Mouse (Mus musculus) embryonic facial prominence, embryonic 15.5 days (tissue): ENCODE measurements around the gene Fam124a. TPM values are rescaled to one million over a fixed set of nuclear protein-coding genes. Genes with fewer than 3 reads are reported as not detected.

Experiments
- ATAC-seq: fragments of 200-750 bp; cut with Nextera tagmentation; 2 replicates; pipeline ENCODE4 v1.8.0; 2017; ENCODE audit warnings: low read depth, moderate TSS enrichment; ENCODE audit not compliant: insufficient number of reproducible peaks, low FRiP score, low TSS enrichment
- H3K27ac ChIP-seq: fragments of 300-500 bp; sonication (generic); replicated peaks from 2 replicates; pipeline ENCODE4 v1.5.1; 2015; ENCODE audit warnings: mild to moderate bottlenecking, inconsistent platforms
- H3K27me3 ChIP-seq: fragments of 300-500 bp; sonication (generic); 2 replicates; pipeline ENCODE4 v1.6.1; 2015; ENCODE audit warnings: inconsistent platforms
- H3K36me3 ChIP-seq: fragments of 300-500 bp; sonication (generic); 2 replicates; pipeline ENCODE4 v1.6.1; 2015; ENCODE audit warnings: mild to moderate bottlenecking, inconsistent platforms
- H3K4me1 ChIP-seq: fragments of 300-500 bp; sonication (generic); 2 replicates; pipeline ENCODE4 v1.6.1; 2015; ENCODE audit warnings: inconsistent platforms
- H3K4me2 ChIP-seq: fragments of 300-500 bp; sonication (generic); replicated peaks from 2 replicates; pipeline ENCODE4 v1.6.1; 2015; ENCODE audit warnings: mild to moderate bottlenecking, inconsistent platforms
- H3K4me3 ChIP-seq: fragments of 300-500 bp; sonication (generic); replicated peaks from 2 replicates; pipeline ENCODE4 v1.5.1; 2015; ENCODE audit warnings: mild to moderate bottlenecking, inconsistent platforms
- H3K9ac ChIP-seq: fragments of 300-500 bp; sonication (generic); 2 replicates; pipeline ENCODE4 v1.6.1; 2015; ENCODE audit warnings: inconsistent platforms
- H3K9me3 ChIP-seq: fragments of 300-500 bp; sonication (generic); replicated peaks from 2 replicates; pipeline ENCODE4 v1.6.1; 2016; ENCODE audit warnings: inconsistent platforms
- WGBS: fragments of 180-500 bp; shearing (Covaris S2); methylation state at CpG from one replicate; pipeline ENCODE4 v1.1.7; 2015; 5-methylcytosine and 5-hydroxymethylcytosine counted together
- polyA plus RNA-seq: library from polyadenylated mRNA; unstranded; fragments of >200 nt; fragmentation: Nextera tagmentation; extraction: Ambion mirVana; gene quantifications from 2 replicates; pipeline ENCODE4 v1.2.1, GENCODE M21; 2015

Gene Fam124a
- polyA plus RNA-seq, 1 experiment from 2014 or later = 5.4 TPM

DNA sequence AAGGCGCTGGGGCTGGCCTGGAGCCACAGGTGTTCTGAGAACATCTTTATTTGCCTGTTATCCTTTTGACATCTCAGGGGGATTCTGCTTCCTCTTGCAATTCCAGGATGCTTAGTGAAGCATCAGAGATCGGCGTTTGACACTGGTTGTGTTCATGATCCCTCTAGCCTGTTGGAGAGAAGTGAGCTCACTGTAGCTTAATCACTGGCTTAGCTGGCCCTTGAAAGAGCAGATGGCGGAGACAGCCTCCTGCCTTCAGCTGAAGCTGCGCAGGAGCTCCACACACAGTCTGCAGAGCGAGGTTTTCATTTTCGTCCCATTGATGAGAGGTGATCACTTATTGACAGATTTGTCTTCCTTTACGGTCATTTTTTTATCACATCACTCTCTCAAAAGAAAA, 20.3 kb downstream of the Fam124a start:
- Histone ChIP-seq H3K4me2 (no peak overlapping the region), H3K9me3 (no peaks in the 10 kb centered on the region), H3K27ac (no peak overlapping the region), H3K27me3 (0 out of 2 replicates have a peak, but pooled peaks cover 2% of the 10 kb centered on the region), H3K4me1 (peaks cover 3% of the 10 kb centered on the region; the same call in 1 of the 2 replicates), H3K4me3 (no peak overlapping the region), H3K9ac (no peak overlapping the region), H3K36me3 (no peaks in the 10 kb centered on the region)
- 61% methylated on average over 8 of the region's 8 CpGs for WGBS
- no peak for ATAC-seq

DNA sequence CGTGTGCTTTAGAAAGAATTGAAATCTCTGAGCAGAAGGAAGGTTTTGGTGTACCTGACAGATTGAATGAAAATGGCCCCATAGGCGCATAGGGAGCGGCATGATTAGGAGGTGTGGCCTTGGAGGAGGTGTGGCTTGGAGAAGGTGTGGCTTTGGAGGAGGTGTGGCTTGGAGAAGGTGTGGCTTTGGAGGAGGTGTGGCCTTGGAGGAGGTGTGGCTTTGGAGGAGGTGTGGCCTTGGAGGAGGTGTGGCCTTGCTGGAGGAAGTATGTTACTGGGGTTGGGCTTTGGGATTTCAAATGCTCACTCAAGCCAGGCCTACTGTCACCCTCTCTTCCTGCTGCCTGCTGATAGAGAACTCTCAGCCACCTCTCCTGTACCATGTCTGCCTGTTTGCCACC, 25.4 kb downstream of the Fam124a start:
- Histone ChIP-seq H3K9me3 (no peaks in the 10 kb centered on the region), H3K4me2 (no peak overlapping the region), H3K4me3 (no peak overlapping the region), H3K9ac (no peak overlapping the region), H3K27ac (no peak overlapping the region), H3K4me1 (peaks cover 8% of the 10 kb centered on the region), H3K27me3 (no peaks in the 10 kb centered on the region), H3K36me3 (no peaks in the 10 kb centered on the region)
- ATAC-seq = no peak
- 84% methylated on average over 3 of the region's 3 CpGs for WGBS

DNA sequence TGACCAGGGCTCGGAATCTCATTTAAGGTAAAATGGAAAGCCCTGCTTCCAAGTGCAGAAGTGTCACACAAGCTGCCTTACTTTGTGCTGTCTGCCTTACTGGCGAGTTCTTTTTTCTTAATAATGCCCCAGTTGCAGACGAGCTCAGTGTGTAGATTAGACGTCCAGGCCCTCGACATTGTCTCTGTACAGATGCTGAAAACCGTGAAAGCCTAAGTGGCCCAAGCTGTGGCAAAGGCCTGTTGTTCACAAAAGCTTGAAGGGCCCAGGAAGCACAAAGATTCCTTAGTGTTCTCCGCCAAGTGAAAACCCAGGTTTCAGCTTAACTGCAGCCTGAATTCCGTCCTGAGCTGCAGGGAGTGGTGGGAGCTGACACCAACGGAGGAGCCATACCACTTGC, 26.2 kb downstream of the Fam124a start:
- Histone ChIP-seq H3K27ac (no peak overlapping the region), H3K9ac (no peak overlapping the region), H3K4me1 (peaks cover 8% of the 10 kb centered on the region), H3K9me3 (no peaks in the 10 kb centered on the region), H3K4me3 (no peak overlapping the region), H3K4me2 (no peak overlapping the region), H3K27me3 (no peaks in the 10 kb centered on the region), H3K36me3 (no peaks in the 10 kb centered on the region)
- 42% methylated on average over 9 of the region's 9 CpGs for WGBS
- ATAC-seq = no peak

DNA sequence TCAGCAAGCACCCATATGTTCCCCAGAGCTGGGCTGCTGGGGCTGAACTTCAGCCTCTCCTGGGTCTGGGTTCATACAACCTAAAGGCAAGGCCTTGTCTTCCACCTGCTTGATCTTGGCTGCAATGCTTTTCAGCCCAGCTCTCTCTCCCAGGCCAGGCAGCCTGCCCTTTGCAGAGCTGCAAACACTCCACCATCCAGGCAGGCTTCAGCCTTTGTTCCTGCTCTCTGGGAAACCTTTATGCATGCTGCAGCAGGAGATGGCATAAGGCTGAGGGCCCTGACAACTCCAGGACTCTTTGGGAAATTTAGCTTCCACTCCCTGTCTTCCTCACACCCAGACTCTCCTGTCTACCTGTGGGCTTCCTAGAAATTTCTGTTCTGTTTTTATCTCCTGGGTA, 29.1 kb downstream of the Fam124a start:
- H3K4me3 ChIP-seq = no peak overlapping the region
- ATAC-seq = no peak
- no peaks in the 10 kb centered on the region for H3K9me3 ChIP-seq
- H3K36me3 ChIP-seq = no peaks in the 10 kb centered on the region
- H3K4me1 ChIP-seq = peaks cover 8% of the 10 kb centered on the region
- H3K9ac ChIP-seq = no peak overlapping the region
- H3K27ac ChIP-seq = no peak overlapping the region
- no peak overlapping the region for H3K4me2 ChIP-seq
- no peaks in the 10 kb centered on the region; the same call in 1 of the 2 replicates for H3K27me3 ChIP-seq

GRCm38 (mm10) chr14:62585338-62585737, 29.8 kb downstream of the Fam124a start:
- Histone ChIP-seq H3K9me3 (no peaks in the 10 kb centered on the region), H3K4me3 (no peak overlapping the region), H3K27me3 (no peaks in the 10 kb centered on the region; the same call in 1 of the 2 replicates), H3K27ac (no peak overlapping the region), H3K36me3 (no peaks in the 10 kb centered on the region), H3K4me2 (no peak overlapping the region), H3K9ac (no peak overlapping the region), H3K4me1 (peaks cover 8% of the 10 kb centered on the region)
- no peak for ATAC-seq
- WGBS = 39% methylated on average over 3 of the region's 3 CpGs

GRCm38 (mm10) chr14:62600109-62600522, 44.6 kb downstream of the Fam124a start:
- Histone ChIP-seq H3K4me2 (no peak overlapping the region), H3K9ac (no peak overlapping the region), H3K9me3 (no peaks in the 10 kb centered on the region), H3K36me3 (no peaks in the 10 kb centered on the region), H3K27ac (no peak overlapping the region), H3K4me1 (no peaks in the 10 kb centered on the region), H3K4me3 (no peak overlapping the region), H3K27me3 (no peaks in the 10 kb centered on the region)
- WGBS = 58% methylated on average over 6 of the region's 6 CpGs
- ATAC-seq = no peak

GRCm38 (mm10) chr14:62602271-62602670, 46.7 kb downstream of the Fam124a start:
- no peaks in the 10 kb centered on the region for H3K9me3 ChIP-seq
- ATAC-seq = no peak
- H3K4me3 ChIP-seq = no peak overlapping the region
- no peaks in the 10 kb centered on the region for H3K36me3 ChIP-seq
- no peak overlapping the region for H3K4me2 ChIP-seq
- no peak overlapping the region for H3K9ac ChIP-seq
- H3K4me1 ChIP-seq = no peaks in the 10 kb centered on the region
- 63% methylated on average over 1 of the region's 1 CpGs for WGBS
- H3K27ac ChIP-seq = no peak overlapping the region
- H3K27me3 ChIP-seq = no peaks in the 10 kb centered on the region

DNA sequence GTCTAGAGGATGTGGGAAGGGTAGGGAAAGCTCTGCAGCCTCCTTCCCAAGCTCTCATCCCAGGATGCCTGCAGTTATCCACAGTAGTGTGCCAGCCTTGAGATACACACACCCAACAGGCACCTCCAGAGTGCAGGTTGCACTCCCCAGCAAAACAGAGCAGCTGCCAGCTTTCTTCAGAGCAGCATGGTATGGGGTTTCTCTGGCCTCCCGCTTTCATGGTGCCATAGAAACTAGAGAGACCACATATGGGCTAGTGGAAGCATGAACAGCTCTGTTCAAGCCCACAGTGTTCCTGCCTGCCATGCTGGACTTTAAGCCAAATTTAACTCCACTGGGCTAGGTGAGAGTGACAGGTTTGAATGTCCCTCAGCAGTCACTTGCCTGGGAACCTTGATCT, 47.3 kb downstream of the Fam124a start:
- Histone ChIP-seq H3K36me3 (no peaks in the 10 kb centered on the region), H3K27me3 (no peaks in the 10 kb centered on the region), H3K9me3 (no peaks in the 10 kb centered on the region), H3K4me3 (no peak overlapping the region), H3K4me1 (no peaks in the 10 kb centered on the region), H3K27ac (no peak overlapping the region), H3K9ac (no peak overlapping the region), H3K4me2 (no peak overlapping the region)
- 82% methylated on average over 1 of the region's 1 CpGs for WGBS
- no peak for ATAC-seq

DNA sequence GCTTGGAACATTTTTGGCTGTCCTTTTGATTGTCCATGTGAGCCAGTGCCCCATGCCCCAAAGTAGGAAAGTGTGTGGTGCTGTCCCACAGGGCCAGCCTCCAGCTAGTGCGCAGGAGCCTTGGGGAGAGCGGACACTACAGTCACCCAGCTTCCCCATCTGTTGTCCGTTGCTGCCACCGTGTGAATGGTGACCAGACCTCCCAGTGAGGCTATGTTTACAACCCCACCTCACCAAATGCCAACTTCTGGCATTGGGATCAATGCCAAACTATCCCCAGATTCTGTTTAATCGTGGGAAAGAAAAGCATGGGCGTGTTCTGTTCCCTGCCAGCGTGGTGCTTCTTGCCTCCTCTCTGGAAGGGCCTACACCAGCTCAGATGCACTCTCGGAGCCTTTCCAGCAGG, 52.3 kb downstream of the Fam124a start:
- no peak overlapping the region for H3K9ac ChIP-seq
- no peak overlapping the region for H3K4me3 ChIP-seq
- WGBS = 61% methylated on average over 8 of the region's 8 CpGs
- no peak overlapping the region for H3K27ac ChIP-seq
- ATAC-seq = no peak; the same call in 1 of the 2 replicates
- no peaks in the 10 kb centered on the region for H3K4me1 ChIP-seq
- no peaks in the 10 kb centered on the region for H3K9me3 ChIP-seq
- no peaks in the 10 kb centered on the region for H3K27me3 ChIP-seq
- H3K4me2 ChIP-seq = no peak overlapping the region
- H3K36me3 ChIP-seq = no peaks in the 10 kb centered on the region

DNA sequence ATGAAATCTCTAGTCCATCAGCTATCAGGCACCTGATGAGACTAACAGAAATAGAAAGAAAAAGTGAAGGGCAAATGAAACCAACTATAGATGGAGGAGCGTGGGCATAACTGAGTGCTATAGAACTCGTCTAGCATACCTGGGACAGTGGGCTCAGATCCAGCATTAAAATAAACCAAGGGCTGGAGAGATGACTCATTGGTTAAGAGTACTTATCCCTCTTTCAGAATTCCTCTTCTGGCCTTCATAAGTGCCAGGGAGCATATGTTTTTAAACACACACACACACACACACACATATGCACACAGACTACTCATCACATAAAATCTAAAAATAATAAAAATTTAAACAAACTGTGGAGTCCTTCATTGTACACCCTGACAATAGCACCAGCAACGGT, 54.4 kb downstream of the Fam124a start:
- Histone ChIP-seq H3K4me2 (no peak overlapping the region), H3K9ac (no peak overlapping the region), H3K27ac (no peak overlapping the region), H3K4me1 (no peaks in the 10 kb centered on the region), H3K36me3 (no peaks in the 10 kb centered on the region), H3K27me3 (no peaks in the 10 kb centered on the region), H3K4me3 (no peak overlapping the region), H3K9me3 (no peaks in the 10 kb centered on the region)
- WGBS = 73% methylated on average over 3 of the region's 3 CpGs
- ATAC-seq = no peak

DNA sequence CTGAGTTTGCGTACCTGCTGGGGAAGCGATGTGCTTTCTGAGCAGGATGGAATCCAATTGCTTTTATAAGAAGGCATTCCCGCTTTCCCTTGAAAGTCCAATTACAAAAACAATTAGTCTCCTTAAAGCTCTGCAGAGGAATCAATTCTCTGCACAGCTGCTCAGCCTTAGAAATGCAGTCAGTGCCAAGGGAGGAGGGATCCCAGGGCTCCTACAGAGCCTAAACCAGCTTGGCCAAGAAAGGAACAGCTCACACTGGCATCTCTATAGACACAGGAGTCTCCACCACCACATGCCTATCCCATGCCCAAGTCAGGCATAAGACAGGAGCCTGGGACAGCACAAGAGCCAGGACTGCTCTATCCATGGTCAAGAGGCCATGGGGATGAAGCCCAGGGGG, 66.9 kb downstream of the Fam124a start:
- Histone ChIP-seq H3K27ac (no peak overlapping the region), H3K9ac (no peak overlapping the region), H3K4me2 (no peak overlapping the region), H3K36me3 (no peaks in the 10 kb centered on the region), H3K9me3 (no peaks in the 10 kb centered on the region), H3K4me3 (no peak overlapping the region), H3K4me1 (no peaks in the 10 kb centered on the region), H3K27me3 (no peaks in the 10 kb centered on the region)
- no peak for ATAC-seq
- WGBS = 68% methylated on average over 3 of the region's 3 CpGs

GRCm38 (mm10) chr14:62627951-62628350, 72.4 kb downstream of the Fam124a start:
- Histone ChIP-seq H3K4me2 (no peak overlapping the region), H3K4me1 (no peaks in the 10 kb centered on the region), H3K4me3 (no peak overlapping the region), H3K9ac (no peak overlapping the region), H3K36me3 (no peaks in the 10 kb centered on the region), H3K27ac (no peak overlapping the region), H3K27me3 (no peaks in the 10 kb centered on the region), H3K9me3 (no peaks in the 10 kb centered on the region)
- WGBS = 81% methylated on average over 5 of the region's 5 CpGs
- ATAC-seq = no peak
